Mouse (Mus musculus): ENCODE results near the gene Crebbp.
"Not testable (repeated sequence)": the region's sequence is repeated elsewhere in the genome, so short reads cannot be mapped to it uniquely, and the experiment has no call there.

The Crebbp gene

GRCm38 (mm10) chr16:4153121-4153520 is 60.7 kb downstream of the Crebbp start:
- no peak for DNase-seq (ENCODE audit: low spot score)

- no peak for DNase-seq (ENCODE audit: low spot score)
Measured at GRCm38 (mm10) chr16:4138541-4138940, 75.3 kb downstream of the Crebbp start.

- no peak for DNase-seq (ENCODE audit: low spot score)
Measured at GRCm38 (mm10) chr16:4133754-4134153, 80.0 kb downstream of the Crebbp start.

GRCm38 (mm10) chr16:4128894-4129293 is 84.9 kb downstream of the Crebbp start:
- no peak for DNase-seq (ENCODE audit: low spot score)

- DNase-seq (ENCODE audit: low spot score), result no peak
Measured at GRCm38 (mm10) chr16:4117072-4117471, 96.7 kb downstream of the Crebbp start.

GRCm38 (mm10) chr16:4100374-4100773 is 113.4 kb downstream of the Crebbp start:
- DNase-seq (ENCODE audit: low spot score), result no peak

GRCm38 (mm10) chr16:4097521-4097920 is 116.3 kb downstream of the Crebbp start:
- no peak for DNase-seq (ENCODE audit: low spot score)

- no peak for DNase-seq (ENCODE audit: low spot score)
Measured at GRCm38 (mm10) chr16:4096898-4097297, 116.9 kb downstream of the Crebbp start.

- no peak for DNase-seq (ENCODE audit: low spot score)
Measured at GRCm38 (mm10) chr16:4096141-4096540, 117.7 kb downstream of the Crebbp start.

- DNase-seq (ENCODE audit: low spot score), result no peak
Measured at GRCm38 (mm10) chr16:4087214-4087913, 126.4 kb downstream of the Crebbp start.

- no peak for DNase-seq (ENCODE audit: low spot score)
Measured at GRCm38 (mm10) chr16:4085851-4086387, 127.9 kb downstream of the Crebbp start.

GRCm38 (mm10) chr16:4085051-4085450 is 128.7 kb downstream of the Crebbp start:
- DNase-seq (ENCODE audit: low spot score), result no peak

- not testable (repeated sequence) for DNase-seq (ENCODE audit: low spot score)
Measured at GRCm38 (mm10) chr16:4080419-4080818, 133.4 kb downstream of the Crebbp start.

GRCm38 (mm10) chr16:4079656-4080055 is 134.1 kb downstream of the Crebbp start:
- DNase-seq (ENCODE audit: low spot score), result peak; percentile 50

GRCm38 (mm10) chr16:4078302-4078701 is 135.5 kb downstream of the Crebbp start:
- not testable (repeated sequence) for DNase-seq (ENCODE audit: low spot score)

- DNase-seq (ENCODE audit: low spot score), result peak; percentile 93
Measured at GRCm38 (mm10) chr16:4077384-4078061, 136.3 kb downstream of the Crebbp start, which contains the start of gene Trap1. Trap1 (minus strand) TSS chr16:4077827.

GRCm38 (mm10) chr16:4074836-4075235 is 139.0 kb downstream of the Crebbp start:
- DNase-seq (ENCODE audit: low spot score), result no peak

GRCm38 (mm10) chr16:4074297-4074696 is 139.5 kb downstream of the Crebbp start:
- no peak for DNase-seq (ENCODE audit: low spot score)

- DNase-seq (ENCODE audit: low spot score), result peak; percentile 61
Measured at GRCm38 (mm10) chr16:4068588-4068987, 145.2 kb downstream of the Crebbp start.

GRCm38 (mm10) chr16:4064945-4065344 is 148.9 kb downstream of the Crebbp start:
- DNase-seq (ENCODE audit: low spot score), result no peak

- DNase-seq (ENCODE audit: low spot score), result no peak
Measured at GRCm38 (mm10) chr16:4053811-4054210, 160.0 kb downstream of the Crebbp start.

- no peak for DNase-seq (ENCODE audit: low spot score)
Measured at GRCm38 (mm10) chr16:4052601-4053000, 161.2 kb downstream of the Crebbp start.

- DNase-seq (ENCODE audit: low spot score), result no peak
Measured at GRCm38 (mm10) chr16:4045524-4045923, 168.3 kb downstream of the Crebbp start.
